Mouse (Mus musculus) central nervous system, embryonic 14 days (tissue): ENCODE results near the gene Trank1. TPM values are rescaled to one million over a fixed set of nuclear protein-coding genes. Genes with fewer than 3 reads are reported as not detected.

Experiments used
- polyA plus RNA-seq: library from polyadenylated mRNA; depleted of rRNA; stranded (reverse); fragments of >200 nt; gene quantifications from 2 replicates; pipeline ENCODE4 v1.2.3, GENCODE M21; 2012; rRNA removed

The Trank1 gene
- 56.3 and 60.1 TPM in 2 replicates for polyA plus RNA-seq

GRCm38 (mm10) chr9:111311031-111311842 lies at the start of gene Trank1:
TSS of gene Trank1 (plus strand) at chr9:111311739.

GRCm38 (mm10) chr9:111271434-111272160 lies 39.9 kb upstream of the Trank1 start, which contains the start of the genes Mlh1 and Epm2aip1:
TSS of gene Mlh1 (minus strand) at chr9:111271791.
TSS of gene Epm2aip1 (plus strand) at chr9:111271929.

GRCm38 (mm10) chr9:111438904-111439835 lies 127.6 kb downstream of the Trank1 start, which contains the start of gene Dclk3:
TSS of gene Dclk3 (plus strand) at chr9:111439081.

Other genes starting within 250 kb of the Trank1 start
- 47.7 and 50.7 TPM in 2 replicates for gene Lrrfip2, start 194.1 kb upstream of the Trank1 start, polyA plus RNA-seq
- 53.0 and 58.0 TPM in 2 replicates for gene Mlh1, start 39.9 kb upstream of the Trank1 start, polyA plus RNA-seq
- 47.1 and 49.8 TPM in 2 replicates for gene Epm2aip1, start 39.8 kb upstream of the Trank1 start, polyA plus RNA-seq
- gene Dclk3, start 127.3 kb downstream of the Trank1 start, polyA plus RNA-seq, result 3.6 and 3.7 TPM in 2 replicates